Mouse (Mus musculus): Measurements from ENCODE around the gene Ccl4.

The Ccl4 gene

DNA sequence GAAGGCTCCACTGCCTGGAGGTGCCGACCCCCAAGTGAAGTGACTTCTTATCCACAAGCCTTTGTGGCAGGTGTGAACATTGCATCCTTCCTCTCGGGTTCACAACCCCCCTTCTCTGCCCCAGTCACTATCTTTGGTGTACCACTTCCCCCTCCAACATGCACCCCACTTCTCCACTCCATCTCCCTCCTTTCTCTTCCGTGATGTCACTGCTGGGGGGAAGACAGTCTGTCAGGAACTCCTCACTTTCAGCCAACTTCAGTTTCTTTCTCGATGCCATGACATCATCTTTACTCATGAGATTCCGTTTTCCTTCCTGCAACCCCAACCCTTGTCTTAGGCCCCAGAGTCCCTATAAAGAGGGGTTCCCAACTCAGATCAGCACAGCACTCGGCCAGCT lies at the start of gene Ccl4:
Ccl4 (plus strand) TSS at position 381 of the 400 bp plus-strand sequence.
- DNase-seq (ENCODE audit: extremely low spot score, low spot score) = no peak

DNA sequence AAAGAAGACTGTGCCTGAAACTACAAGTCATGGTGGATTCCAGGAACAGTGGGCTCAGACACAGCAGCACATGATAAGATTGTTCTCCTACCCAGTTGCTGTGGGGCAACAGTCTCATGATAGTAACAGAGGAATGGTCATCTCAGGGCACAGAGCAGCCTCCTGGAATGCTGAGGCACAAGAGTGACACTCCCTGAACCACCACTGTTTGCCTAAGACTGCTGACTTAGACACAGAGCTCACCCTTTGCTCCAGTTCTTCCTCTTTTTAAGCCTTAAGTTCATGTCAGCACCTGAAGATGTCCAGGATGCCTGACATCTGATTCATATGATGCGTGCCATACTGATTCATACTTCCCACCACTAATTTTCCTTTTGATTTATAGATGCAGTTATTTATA lies 45.8 kb upstream of the Ccl4 start:
- no peak for DNase-seq (ENCODE audit: extremely low spot score, low spot score)

DNA sequence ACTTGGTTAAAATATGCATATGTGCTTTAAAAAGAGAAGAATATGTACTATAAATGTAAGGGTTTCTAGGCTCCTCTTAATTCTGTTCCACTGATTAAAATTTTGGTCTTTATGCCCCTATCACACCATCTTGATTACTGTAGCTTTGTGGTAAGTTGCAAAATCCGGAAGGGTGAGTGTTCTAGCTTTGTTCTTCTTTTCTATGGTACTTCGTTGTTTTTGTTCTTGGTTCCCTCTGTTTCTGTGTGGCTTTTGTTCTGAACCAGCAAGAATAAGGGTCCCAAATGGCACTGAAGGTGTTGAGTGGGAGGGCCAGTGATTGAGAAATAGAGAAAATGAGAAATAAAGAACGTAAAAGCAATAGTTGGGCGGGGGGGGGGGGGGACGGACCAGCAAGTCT lies 44.1 kb upstream of the Ccl4 start:
- no peak for DNase-seq (ENCODE audit: extremely low spot score, low spot score)

DNA sequence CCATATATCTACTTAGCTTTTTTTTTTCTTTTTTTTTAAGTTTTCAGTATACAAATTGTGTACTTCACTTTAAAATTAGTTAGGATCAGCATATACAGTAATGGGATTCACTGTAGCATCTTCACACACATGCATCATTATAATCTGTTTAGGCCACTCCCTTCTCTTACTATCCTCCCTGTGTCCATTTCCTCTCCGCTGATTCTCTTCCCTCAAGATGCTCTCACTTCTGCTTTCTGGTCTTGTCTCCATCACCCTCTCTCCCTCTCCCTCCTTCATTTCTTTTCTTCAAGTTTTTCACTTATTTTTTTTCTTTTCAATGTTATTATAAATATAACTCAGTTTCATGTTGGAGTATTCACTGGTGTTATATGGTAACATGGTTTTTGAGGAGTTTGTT lies 43.3 kb upstream of the Ccl4 start:
- no peak for DNase-seq (ENCODE audit: extremely low spot score, low spot score)

DNA sequence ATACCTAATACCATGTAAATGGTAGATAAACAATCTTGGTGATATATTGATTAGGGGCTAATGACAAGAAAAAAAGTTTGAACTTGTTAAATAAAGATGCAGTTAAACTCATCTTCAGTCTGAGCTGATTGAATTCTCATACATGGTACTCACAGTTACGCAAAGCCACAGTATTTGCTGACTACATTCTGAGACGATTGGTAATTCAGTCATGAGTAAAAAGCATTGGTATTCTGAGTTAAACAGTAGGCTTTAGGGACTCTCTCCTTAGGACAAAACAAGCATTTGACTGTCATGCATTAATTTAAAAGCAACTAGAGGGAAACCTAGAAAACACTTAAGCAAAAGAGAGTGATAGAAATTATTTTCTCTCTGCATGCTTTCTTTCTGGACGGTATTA lies 38.8 kb upstream of the Ccl4 start:
- no peak for DNase-seq (ENCODE audit: extremely low spot score, low spot score)

DNA sequence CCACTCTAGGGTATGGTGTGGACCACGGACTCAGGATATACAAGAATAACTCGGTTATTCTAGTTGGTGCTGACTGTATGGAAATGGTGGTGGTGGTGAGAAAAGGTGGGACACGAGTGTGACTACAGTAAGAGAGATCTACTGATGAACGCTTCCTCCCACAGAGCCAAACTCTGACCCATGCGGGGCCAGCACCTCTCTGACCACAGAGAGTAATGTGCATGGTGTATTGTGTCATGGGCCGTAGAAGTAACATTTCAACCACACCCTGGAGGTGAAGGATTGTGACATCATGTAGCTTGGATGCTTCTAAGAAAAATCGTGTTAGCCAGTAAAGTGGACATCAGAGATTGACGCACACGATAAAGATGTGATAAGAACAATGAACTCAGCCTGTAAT lies 33.6 kb upstream of the Ccl4 start:
- no peak for DNase-seq (ENCODE audit: extremely low spot score, low spot score)

DNA sequence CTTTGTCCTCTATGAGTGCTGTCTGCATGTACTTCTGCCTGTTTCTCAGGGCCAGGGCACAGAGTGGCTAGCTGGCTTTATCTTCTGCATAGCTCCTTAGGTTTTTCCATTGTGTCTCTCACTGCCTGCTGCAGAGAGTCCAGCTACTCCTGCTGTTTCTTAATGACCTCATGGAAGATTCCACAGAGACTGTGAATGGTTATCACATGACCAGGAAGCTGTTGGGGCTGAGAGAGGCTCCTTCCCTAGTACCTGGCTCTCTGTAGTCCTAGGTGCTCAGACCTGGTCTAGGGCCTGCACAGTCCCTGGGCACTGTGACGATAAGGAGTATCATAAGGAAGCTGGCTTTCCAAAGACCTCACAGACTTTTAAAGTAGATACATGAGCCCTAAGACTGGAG lies 31.8 kb upstream of the Ccl4 start:
- DNase-seq (ENCODE audit: extremely low spot score, low spot score) = no peak

DNA sequence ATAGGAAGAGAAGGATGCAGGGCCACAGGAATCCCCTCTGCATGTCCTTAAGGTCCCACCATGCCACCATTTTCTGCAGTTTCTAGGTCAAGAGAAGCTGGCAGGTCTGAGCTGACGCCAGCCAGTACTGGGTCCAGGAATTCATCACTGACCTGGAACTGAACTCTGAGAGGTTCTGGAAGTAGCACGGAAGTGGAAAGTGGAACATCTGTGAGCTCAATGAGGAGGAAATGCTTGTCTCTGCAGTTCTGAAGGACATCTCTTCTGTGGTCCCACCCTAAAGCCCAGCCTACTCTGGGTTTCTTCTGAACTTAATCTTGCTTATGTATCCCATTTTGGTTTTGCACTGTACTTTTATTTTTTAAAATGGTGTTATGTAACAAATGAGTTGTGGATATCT lies 31.3 kb upstream of the Ccl4 start:
- no peak for DNase-seq (ENCODE audit: extremely low spot score, low spot score)

DNA sequence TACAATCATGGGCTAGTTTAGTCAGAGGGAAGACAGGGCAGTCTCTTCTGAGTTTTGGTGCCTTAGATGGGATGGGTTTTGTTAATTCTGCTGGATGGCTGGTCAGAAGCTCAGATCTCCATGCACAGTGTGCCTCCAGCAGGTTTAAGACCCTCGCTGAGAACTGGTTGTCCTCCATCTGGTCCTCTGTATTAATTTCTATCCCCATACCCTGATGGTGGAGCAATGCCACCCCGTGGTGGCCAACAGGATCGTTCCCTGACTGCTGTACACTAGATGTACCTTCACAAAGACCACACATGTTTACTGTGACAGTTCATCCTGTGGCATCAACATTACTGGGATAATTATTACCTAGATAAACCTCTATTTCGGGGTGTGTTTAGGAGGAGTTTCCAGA lies 29.6 kb upstream of the Ccl4 start:
- no peak for DNase-seq (ENCODE audit: extremely low spot score, low spot score)

DNA sequence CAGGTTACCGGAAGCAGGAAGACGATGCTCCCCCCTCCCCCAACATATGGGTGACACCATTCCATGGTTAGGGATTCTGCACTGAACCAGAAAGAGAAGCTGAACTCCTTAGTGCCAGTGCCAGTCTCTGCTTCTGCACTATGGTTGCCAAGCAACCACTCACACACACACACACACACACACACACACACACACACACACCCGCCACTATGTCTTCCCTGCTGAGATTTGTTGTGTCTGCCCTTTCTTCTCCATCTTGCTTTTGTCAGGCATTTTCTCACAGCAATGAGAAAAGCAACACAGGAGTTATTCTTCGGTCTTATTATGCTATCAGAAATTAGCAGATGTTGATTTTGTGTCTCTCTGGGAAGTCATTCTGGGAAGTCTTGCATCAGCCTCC lies 28.0 kb upstream of the Ccl4 start:
- DNase-seq (ENCODE audit: extremely low spot score, low spot score) = no peak

DNA sequence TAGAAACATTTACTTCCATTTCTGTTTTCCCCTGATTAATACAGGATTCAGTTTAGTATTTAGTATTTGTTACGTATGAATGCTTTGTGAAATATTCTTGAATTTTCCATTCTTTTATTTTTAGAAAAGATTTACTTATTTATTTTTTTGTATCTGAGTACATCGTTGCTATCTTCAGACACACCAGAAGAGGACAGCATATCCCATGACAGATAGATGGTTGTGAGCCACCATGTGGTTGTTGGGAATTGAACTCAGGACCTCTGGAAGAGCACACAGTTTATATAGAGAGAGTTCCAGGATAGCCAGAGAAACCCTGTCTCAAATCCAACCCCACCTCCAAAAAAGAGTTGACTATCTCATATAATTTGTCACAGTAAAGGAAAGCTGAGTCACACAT lies 27.5 kb upstream of the Ccl4 start:
- DNase-seq (ENCODE audit: extremely low spot score, low spot score) = no peak

DNA sequence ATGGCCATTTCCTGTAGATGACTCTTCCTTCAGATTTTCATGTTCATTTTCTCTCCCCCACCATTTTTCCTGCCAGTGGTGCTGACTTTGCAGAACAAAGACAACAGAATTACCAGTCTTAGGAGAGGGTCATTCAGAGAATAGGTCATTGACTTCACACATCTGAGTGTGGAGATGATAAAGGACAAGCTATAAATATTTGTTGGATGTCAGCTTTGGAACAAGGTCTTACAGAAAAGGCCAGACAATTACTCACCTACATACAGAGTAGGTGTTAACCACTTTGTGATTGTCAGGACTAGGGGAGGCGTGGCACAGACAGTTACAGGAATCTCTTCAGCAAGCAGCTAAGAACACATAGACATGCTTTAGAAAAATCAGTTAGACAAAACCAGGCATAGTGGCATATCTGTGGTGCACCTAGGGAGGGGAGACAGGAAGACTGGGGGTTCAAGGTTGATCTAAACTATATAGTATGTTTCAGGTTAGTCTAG lies 25.6 kb upstream of the Ccl4 start:
- DNase-seq (ENCODE audit: extremely low spot score, low spot score) = no peak

DNA sequence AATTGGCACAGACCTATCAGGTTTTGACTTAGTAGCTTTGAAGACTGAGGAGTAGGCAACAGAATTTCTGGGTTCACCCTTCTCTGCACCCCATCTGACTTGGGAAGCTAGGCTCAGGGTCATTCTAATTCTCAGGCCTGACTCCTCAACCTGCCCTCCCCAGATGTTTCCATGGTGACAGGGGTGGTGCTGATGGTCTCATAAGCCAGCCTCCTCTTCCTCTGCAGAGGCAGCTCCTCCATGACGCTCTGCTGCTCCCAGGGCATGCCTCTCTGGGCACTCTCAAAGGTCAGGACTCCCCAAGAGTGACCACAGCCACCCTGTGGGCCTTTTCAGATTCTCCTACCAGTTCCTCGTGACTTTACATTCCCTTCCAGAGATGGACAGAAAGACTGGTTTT lies 23.4 kb upstream of the Ccl4 start:
- DNase-seq (ENCODE audit: extremely low spot score, low spot score) = no peak

DNA sequence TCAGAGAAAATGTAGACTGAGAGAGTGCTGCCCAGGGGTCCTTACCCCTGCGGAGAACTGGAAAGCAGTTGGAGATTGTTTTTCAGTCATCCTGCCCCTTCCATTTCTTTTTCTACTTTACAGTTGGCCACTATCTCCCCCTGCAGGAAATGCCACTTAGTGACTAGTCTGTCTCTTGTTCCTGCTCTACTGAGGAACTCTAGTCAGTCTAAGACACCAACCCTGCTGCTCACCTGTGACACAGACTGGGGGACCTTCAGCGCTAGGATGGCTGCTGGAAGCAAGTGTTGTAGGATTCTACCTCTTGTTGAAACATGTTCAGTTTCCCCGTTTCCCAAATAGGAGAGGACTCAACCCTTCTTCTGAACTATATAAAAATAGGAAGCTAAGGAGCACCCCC lies 22.9 kb upstream of the Ccl4 start:
- no peak for DNase-seq (ENCODE audit: extremely low spot score, low spot score)

DNA sequence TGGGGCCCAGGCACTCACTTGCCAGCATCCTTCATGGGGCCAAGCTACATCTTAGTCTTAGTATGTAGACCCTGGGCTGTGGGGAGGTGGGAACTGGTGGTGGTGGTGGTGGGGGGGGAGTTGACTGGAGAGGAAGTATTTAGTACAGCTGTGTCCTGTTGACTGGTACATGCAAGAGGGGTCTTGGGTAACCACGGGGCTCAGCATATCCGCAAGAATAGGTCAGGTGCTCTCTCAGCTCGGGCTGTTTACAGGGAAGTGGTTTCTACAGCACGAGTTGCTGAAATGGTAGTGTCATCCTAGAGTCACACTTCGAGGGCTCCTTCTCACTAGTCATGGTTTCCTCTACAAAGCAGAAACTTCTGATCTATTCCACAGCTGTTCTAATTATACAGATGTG lies 22.2 kb upstream of the Ccl4 start:
- DNase-seq (ENCODE audit: extremely low spot score, low spot score) = no peak

DNA sequence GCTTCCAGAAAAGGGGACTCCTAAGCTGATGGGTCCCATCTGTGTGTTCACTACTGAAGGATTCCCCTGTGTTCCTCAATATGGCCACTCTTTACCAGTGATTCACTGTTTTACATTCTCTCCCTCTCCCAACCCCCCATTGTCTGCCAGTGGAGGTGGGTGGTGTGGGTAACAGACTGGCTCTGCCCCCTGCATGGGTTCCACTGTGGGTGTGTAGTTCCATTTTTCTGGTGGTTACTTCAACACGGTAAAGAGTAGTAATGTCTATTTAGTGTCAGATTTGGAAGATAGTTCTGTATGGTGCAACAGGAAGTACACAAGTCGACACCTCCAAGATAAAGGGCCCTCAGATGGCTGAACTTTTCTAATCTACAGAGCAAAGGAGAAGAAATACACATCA lies 21.2 kb upstream of the Ccl4 start:
- no peak for DNase-seq (ENCODE audit: extremely low spot score, low spot score)

DNA sequence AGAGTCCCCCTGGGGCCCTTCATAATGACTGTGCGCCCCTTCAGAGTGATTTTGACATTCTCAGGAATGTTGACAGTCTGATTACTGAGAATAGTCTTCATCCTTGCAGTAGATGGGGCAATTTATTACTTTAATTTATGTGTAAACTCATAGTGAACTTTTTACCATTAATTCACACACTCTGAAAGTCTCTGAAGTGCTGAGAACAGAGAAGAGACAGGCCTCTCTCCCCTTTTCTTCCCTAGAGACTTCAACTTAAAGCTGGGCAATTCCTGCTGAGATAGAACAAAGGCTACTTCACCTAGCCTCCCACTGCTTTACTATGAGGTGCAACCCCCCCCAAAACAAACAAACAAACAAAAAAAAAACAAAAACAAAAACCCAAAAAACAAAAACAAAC lies 16.9 kb upstream of the Ccl4 start, which contains the start of gene Rpl9-ps1:
Rpl9-ps1 (minus strand) TSS at position 101 of the 400 bp plus-strand sequence.
- no peak for DNase-seq (ENCODE audit: extremely low spot score, low spot score)

DNA sequence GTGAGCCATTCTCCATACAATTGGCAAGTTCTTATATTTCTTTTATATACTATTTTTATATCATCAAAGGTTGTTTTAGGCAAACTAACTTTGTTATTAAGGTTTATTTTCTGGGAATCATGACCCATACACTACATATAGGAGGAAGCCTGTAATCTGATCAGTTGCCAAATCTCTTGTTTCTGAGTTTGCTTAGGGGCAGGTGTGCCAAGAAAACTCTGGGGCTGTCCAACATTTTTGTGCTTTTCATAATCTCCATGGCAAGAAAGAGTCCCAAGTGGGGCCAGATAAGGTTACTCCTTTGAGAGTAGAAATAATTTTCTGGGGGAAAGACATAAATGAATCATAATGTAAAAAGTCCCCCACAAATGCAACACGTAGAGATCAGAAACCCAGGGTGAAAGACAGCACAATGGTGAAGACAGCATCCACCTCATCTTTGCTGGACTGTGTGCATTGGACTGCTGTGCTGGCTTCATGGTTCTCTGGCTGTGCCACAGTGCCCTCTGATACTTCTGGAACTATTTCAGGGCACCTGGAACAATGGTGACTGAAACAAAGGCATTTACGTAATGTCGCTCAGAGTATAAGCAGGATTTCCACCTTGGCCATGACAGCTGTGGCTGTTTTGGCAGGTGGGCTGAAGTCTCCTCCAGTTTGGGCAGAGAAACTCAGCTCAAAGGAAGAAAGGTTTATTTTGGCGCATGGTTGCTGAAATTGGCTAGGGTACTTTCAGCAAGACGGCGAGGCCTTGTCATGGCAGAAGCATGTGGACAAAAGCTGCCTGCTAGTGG lies 15.8 kb upstream of the Ccl4 start:
- no peak for DNase-seq (ENCODE audit: extremely low spot score, low spot score)

DNA sequence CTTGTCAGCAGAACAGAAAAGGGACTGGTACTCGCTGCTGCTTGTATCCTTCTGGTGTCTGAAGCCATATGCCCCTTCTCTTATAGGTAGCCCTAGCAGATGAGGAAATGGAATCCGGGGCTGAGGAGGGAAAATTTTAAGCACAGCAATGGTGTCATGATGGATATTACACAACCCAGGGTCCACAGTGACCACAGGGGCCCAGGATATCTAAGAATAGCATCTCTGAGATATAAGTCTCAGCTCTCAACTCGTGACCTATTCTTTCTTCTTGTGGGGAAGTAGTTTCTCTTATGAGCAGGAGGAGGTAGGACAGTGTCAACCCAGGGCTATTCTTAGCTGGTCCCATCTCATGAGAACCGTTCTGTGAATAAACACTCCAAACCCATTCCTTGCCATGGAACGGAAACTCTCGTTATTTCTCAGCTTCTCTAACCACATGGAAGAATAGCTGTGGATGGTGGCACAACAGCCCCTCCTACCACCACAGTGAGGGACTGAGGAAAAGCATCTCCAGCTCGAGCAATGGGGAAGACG lies 13.0 kb upstream of the Ccl4 start, which contains the start of gene Ccl3:
Ccl3 (minus strand) TSS at position 51 of the 537 bp plus-strand sequence.
- DNase-seq (ENCODE audit: extremely low spot score, low spot score) = no peak

DNA sequence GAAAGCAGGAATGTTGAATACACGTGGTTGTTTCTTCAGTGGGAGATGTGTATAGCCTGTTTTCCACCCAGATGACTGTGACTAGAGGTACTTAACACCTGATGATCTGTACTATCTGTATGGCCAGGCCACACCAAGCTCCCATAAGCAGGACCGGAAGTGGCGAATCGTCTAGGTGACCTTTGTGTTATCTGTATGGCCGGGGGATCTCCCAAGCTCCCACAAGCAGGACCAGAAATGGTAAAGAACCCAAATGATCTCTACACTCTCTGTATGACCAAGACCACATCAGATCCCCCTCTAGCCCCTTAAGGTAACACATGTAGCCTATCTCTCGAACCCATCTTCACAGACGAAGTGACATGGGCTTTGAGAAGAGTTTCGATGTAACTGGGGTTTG lies 7.8 kb upstream of the Ccl4 start:
- DNase-seq (ENCODE audit: extremely low spot score, low spot score) = no peak

DNA sequence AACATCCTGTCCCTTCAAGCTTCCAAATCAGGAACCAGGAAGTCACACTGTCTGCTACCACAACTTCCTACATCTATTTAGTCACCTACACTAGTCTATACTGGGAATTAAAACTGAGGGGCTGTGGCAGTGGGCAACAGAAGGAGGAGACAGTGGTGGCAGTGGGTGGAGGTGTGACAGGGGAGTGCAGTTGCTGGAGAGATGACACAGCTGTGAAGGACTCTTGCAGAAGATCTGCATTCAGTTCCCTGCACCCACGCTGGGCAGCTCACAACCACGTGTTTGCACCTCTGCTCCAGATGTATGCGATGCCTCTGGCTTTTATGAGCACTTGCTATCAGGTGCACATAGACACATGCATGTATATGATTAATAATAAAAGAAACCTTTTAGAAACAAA lies 4.9 kb upstream of the Ccl4 start:
- DNase-seq (ENCODE audit: extremely low spot score, low spot score) = no peak

DNA sequence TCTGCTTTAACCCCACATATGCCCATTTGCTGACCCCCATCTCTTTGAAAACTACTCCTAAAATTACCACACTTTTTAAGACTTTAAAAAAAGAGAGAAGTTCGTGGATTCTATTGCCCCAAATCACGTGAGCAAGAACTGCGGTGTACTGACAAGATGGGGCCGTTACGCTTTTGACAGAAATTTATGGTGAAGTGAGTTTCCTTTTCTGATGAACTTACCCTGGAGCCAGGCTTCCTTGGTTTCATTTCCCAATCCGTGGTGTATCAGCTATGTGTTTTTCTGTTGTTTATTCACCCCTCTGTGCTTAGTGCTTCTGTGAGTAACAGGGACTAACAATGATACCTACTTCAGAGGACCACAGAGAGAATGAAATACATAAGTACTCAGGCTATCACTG lies 3.6 kb upstream of the Ccl4 start:
- no peak for DNase-seq (ENCODE audit: extremely low spot score, low spot score)

DNA sequence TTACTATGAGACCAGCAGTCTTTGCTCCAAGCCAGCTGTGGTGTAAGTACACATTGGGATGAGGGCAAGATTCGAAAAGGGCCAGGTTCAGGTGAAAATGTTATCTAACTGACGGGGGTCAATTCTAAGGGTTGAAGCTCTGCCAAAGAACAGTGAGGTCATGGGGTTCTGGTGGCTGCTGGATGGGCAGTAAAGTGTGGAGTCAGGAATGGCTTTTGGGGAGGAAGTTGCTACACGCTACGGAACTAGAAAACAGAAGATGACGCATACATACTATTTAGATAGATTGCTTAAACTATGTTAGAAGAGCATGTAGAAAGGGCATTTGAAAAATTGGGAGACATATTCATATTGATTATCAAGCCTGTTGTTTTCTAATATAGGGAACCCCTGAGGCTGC lies 1.1 kb downstream of the Ccl4 start:
- DNase-seq (ENCODE audit: extremely low spot score, low spot score) = no peak
